Mouse (Mus musculus) forebrain, embryonic 15.5 days (tissue): ENCODE results near the gene Mok. TPM values are rescaled to one million over a fixed set of nuclear protein-coding genes. Genes with fewer than 3 reads are reported as not detected.
A peak's percentile ranks its signal among the peaks of the same experiment; 100 is the strongest.

Source experiments
- ATAC-seq: fragments of 200-750 bp; cut with Nextera tagmentation; replicated peaks from 2 replicates; pipeline ENCODE4 v1.8.0; 2017; ENCODE audit warnings: mild to moderate bottlenecking, moderate TSS enrichment, moderate library complexity
- H3K27ac ChIP-seq: fragments of 300-500 bp; sonication (generic); replicated peaks from 2 replicates; pipeline ENCODE4 v1.5.1; 2015; ENCODE audit warnings: mild to moderate bottlenecking, inconsistent platforms
- H3K27me3 ChIP-seq: fragments of 300-500 bp; sonication (generic); 2 replicates; pipeline ENCODE4 v1.6.1; 2015; ENCODE audit warnings: inconsistent platforms
- H3K36me3 ChIP-seq: fragments of 300-500 bp; sonication (generic); 2 replicates; pipeline ENCODE4 v1.6.1; 2015; ENCODE audit warnings: mild to moderate bottlenecking, inconsistent platforms
- H3K4me1 ChIP-seq: fragments of 300-500 bp; sonication (generic); 2 replicates; pipeline ENCODE4 v1.6.1; 2015; ENCODE audit warnings: inconsistent platforms
- H3K4me2 ChIP-seq: fragments of 300-500 bp; sonication (generic); replicated peaks from 2 replicates; pipeline ENCODE4 v1.6.1; 2015; ENCODE audit warnings: mild to moderate bottlenecking, inconsistent platforms
- H3K4me3 ChIP-seq: fragments of 300-500 bp; sonication (generic); 2 replicates; pipeline ENCODE4 v1.5.1; 2015; ENCODE audit warnings: mild to moderate bottlenecking, inconsistent platforms
- H3K9ac ChIP-seq: fragments of 300-500 bp; sonication (generic); replicated peaks from 2 replicates; pipeline ENCODE4 v1.6.1; 2015; ENCODE audit warnings: mild to moderate bottlenecking, inconsistent platforms
- H3K9me3 ChIP-seq: fragments of 300-500 bp; sonication (generic); 2 replicates; pipeline ENCODE4 v1.6.1; 2016; ENCODE audit warnings: inconsistent platforms
- WGBS: fragments of 180-500 bp; shearing (Covaris S2); methylation state at CpG from one replicate; pipeline ENCODE4 v1.1.7; 2015; ENCODE audit warnings: mixed read lengths; 5-methylcytosine and 5-hydroxymethylcytosine counted together
- polyA plus RNA-seq: library from polyadenylated mRNA; unstranded; fragments of >200 nt; fragmentation: Nextera tagmentation; extraction: Ambion mirVana; gene quantifications from 2 replicates; pipeline ENCODE4 v1.2.1, GENCODE M21; 2015

Gene Mok
- polyA plus RNA-seq, 1 experiment from 2014 or later = 13.8 TPM

DNA sequence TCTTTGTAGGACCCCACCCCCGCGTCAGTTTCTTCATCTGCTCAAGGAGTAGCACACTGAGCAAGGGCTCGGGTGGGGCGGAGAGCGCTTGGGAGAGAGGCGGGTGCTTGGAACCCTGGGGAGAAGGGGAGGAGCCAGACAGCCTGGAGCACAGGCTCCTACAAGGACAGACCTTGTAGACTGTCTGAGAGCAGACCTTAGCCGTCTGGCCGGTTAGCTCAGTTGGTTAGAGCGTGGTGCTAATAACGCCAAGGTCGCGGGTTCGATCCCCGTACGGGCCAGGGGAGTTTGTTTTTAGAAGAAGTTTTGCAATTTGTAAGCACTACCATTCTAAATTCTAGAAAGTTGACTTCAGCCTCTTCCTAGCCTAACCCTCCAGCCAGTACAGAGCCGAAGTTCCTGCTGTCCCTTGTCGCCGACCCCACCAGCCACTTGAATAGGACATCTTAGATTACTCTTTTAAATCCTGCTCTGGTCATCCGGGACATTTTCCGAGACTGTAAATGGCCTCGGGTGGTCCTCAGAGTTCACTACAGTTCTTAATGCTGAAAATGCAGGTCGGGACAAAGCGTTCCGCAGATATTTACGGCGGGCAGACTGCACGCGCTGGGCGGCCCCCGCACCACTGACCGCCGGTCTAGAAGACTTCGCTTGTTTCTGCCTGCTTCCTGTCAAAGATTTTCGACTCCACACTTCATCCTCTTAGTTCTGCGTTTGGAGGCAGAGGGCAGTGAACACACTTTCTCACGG is 4.6 kb upstream of the Mok start:
- WGBS = under 1% methylated on average over 36 of the region's 36 CpGs
- peak overlapping the region; percentile 30; the same call in 1 of the 2 replicates for H3K9ac ChIP-seq

DNA sequence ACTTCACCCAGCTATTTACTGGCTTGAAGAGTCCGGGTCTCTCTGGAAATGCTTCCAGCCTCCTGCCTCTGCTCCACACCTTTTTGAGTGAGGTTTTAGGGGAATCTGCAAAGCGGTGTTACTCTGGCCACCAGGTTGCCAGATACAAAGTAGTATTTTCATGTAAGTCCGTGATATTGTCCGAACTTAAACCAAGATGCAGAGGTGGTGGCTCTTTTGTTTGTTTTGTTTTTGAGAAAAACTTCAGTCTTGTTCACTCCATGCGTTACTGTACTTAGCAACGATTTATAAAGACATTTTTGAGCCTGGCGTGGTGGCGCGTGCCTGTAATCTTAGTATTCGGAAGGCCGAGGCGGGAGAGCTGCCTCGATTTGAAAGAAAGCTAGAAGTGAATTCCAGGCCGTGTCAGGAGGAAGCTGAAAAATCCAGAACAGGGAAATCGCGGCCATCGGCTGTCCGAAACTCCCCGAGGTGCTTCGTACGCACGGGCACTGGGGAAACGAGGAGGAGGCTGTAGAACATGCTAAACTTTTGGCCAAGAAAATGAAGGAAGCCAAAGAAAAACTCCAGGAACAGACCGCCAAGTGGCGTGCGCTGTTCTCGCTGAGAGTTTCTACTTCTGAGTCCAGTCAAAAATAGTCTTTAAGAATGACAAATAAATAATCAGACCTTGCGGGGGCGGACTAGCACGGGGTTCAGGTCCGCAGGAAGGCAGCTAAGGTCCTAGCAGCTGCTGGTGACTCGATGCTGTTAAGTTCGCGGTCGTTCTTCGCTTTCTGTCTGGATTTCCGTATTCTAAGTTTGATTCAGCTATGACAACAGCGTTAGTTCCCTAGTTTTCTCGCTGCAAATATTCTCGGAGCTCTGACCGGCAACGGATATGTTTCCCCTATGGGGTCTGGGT is 3.7 kb upstream of the Mok start:
- Histone ChIP-seq H3K27ac (no peak overlapping the region), H3K36me3 (no peaks in the 10 kb centered on the region), H3K9ac (peak overlapping the region; percentile 40), H3K4me2 (peak overlapping the region; percentile 50), H3K4me1 (peaks cover 28% of the 10 kb centered on the region), H3K4me3 (peak overlapping the region; percentile 42), H3K9me3 (no peaks in the 10 kb centered on the region), H3K27me3 (peaks cover 28% of the 10 kb centered on the region)
- WGBS = 1% methylated on average over 42 of the region's 42 CpGs
- ATAC-seq = no peak

More for the DNA sequence above, 4.6 kb upstream of the Mok start:
- peaks cover 28% of the 10 kb centered on the region for H3K27me3 ChIP-seq
- H3K9me3 ChIP-seq = no peaks in the 10 kb centered on the region
- H3K36me3 ChIP-seq = no peaks in the 10 kb centered on the region
- peaks cover 23% of the 10 kb centered on the region for H3K4me1 ChIP-seq
- H3K4me2 ChIP-seq = peak overlapping the region; percentile 50
- ATAC-seq = peak; percentile 51
- no peak overlapping the region for H3K27ac ChIP-seq
- peak overlapping the region; percentile 42 for H3K4me3 ChIP-seq

DNA sequence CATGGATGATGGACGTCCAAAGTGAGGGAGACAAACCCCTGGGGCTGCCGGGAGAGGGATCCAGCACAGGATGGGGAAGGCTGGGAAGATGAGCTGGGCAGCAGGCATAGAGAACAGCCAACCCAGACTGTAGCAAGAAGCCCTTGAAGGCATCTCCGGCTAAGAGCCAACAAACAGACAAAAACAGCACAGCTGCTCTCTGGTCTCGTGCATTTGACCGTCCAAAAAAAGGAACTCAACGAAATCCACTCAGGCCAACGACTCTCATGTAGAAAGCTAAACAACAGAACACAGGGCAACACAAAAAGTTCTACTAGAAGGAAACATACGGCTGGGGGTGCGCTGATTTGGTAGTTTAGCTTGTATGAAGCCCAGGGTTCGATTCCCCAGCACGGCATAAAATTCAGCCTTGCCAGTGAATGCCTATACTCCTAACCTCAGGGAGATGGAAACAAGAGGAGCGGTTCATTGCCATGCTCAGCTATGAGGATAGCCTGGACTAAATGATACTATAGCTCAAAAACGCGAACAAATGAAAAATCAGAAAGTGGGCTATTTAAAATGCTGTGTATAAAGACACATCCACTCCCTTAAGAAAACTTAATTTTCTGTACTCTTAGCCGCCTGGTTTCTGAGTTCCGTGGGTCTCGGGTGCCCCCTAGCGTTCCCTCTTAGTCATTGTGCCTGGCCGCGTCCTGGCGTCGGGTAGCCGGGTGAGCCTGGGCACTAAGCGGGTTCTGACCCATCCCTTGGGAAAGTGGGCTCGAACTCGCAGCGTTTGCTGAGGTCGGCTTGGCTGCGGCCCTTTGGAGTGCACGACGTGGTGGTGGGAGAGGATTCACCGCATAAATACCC is 2.7 kb upstream of the Mok start:
- Histone ChIP-seq H3K9me3 (no peaks in the 10 kb centered on the region), H3K4me2 (peak overlapping the region; percentile 50), H3K27ac (no peak overlapping the region), H3K4me1 (peaks cover 28% of the 10 kb centered on the region), H3K4me3 (peak overlapping the region; percentile 42), H3K36me3 (no peaks in the 10 kb centered on the region), H3K27me3 (peaks cover 27% of the 10 kb centered on the region), H3K9ac (peak overlapping the region; percentile 40)
- ATAC-seq = no peak
- WGBS = 17% methylated on average over 32 of the region's 32 CpGs

DNA sequence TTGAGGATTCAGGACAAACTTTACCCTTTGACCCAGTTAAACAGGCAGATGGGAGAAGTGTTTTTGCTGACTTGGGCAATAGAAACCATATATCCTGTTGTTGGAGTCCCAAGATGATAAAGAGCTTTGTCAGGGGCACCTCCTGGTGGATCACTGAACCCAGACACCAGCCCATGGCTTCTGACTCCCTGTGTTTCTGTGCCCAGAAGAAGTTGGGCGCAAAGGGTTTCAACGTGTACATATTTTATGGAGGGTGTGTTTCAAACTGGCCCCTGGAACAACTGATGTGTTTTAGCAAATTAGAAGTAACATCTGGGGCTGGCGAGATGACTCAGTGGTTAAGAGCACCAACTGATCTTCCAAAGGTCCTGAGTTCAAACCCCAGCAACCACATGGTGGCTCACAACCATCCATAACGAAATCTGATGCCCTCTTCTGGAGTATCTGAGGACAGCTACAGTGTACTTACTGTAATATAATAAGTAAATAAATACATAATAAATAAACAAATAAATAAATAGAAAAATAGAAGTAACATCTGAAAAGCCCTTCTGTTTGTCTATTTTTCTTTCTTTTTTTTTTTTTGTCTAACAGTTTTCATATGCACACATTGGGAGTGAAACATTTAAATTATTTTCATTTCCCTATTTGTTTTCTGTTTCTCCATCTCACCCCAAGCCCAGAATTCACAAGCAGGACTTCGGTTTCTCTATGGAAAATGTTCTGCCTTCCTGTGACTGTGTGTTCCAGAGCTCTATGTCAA is 1.2 kb upstream of the Mok start:
- Histone ChIP-seq H3K27me3 (peaks cover 22% of the 10 kb centered on the region), H3K9me3 (no peaks in the 10 kb centered on the region), H3K36me3 (no peaks in the 10 kb centered on the region), H3K9ac (no peak overlapping the region), H3K4me3 (no peak overlapping the region), H3K4me1 (peaks cover 37% of the 10 kb centered on the region), H3K27ac (no peak overlapping the region), H3K4me2 (no peak overlapping the region)
- ATAC-seq = no peak
- 64% methylated on average over 5 of the region's 5 CpGs for WGBS

DNA sequence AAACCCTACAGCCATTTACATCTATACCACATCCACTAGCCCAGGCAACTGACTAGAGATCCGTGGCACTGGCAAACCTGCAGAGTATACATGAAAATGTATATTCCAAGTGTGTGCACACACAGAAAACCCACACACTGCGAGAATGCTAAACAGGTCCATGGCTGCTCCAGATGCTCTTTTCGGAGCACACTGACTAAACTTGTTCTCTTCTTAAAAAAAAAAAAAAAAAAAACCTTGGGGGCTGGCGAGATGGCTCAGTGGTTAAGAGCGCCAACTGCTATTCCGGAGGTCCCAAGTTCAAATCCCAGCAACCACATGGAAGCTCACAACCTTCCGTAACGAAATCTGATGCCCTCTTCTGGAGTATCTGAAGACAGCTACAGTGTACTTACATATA is 2.9 kb downstream of the Mok start:
- no peaks in the 10 kb centered on the region for H3K27me3 ChIP-seq
- no peaks in the 10 kb centered on the region for H3K36me3 ChIP-seq
- WGBS = 69% methylated on average over 8 of the region's 8 CpGs
- H3K4me1 ChIP-seq = peaks cover 28% of the 10 kb centered on the region
- peak overlapping the region; percentile 73 for H3K27ac ChIP-seq
- no peak overlapping the region for H3K4me2 ChIP-seq
- no peak overlapping the region for H3K4me3 ChIP-seq
- no peaks in the 10 kb centered on the region for H3K9me3 ChIP-seq
- no peak for ATAC-seq
- H3K9ac ChIP-seq = no peak overlapping the region

DNA sequence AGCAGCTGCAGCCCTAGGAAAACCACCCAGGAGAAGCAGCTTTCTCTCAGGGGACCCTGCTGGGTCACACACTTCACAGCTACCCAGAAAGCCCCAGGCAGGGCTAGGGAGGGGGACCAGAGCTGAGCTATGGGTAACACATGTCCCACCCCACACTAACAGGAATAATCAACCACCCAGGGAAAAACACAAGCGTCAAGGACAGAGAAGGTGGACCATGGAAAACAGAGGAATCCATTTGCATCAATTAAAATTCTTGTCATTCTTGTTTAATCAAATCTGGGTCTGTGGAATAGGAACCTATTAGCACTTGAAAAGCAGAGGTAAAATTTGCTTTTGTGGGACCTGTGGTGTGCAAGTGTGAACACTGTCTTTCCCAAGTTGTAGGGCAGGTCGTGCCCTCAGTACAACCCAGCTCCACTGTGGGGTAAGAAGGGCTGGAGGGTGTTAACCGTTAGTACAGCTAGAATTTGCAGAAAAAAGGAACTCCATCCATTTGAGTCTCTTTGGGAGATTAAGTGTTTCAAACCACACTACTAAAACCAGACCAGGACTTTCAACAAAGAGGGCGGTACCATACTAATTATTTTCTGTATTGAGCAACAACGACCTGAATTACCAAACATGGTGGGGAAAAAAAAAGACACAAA is 3.4 kb downstream of the Mok start:
- Histone ChIP-seq H3K27me3 (no peaks in the 10 kb centered on the region), H3K4me3 (no peak overlapping the region), H3K36me3 (no peaks in the 10 kb centered on the region), H3K4me2 (no peak overlapping the region), H3K9me3 (no peaks in the 10 kb centered on the region), H3K9ac (0 out of 2 replicates have a peak overlapping the region, but pooled peaks have one; percentile 10), H3K4me1 (peaks cover 28% of the 10 kb centered on the region), H3K27ac (peak overlapping the region; percentile 73)
- ATAC-seq = peak; percentile 81
- 8% methylated on average over 5 of the region's 5 CpGs for WGBS

DNA sequence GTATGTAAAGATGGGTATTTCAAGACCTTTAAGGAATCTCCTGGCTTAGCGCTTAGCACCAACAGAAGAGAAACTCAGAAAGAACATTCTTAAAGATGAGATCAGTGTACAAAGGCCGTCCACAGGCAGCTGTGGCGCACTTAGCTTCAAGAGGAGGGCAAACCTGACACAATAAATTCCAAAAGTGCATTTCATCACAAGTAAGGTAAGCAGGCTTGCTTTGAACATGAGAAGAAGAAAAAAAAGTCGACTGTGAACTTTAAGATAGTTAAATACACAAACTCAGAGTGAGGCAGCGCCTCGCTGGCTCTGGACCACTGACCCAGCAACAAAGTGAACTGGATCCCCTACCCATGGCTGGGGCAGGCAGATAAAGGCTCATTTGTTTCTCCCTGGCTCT is 4.0 kb downstream of the Mok start:
- H3K9ac ChIP-seq = 0 out of 2 replicates have a peak overlapping the region, but pooled peaks have one; percentile 10
- no peak overlapping the region for H3K4me2 ChIP-seq
- H3K27me3 ChIP-seq = no peaks in the 10 kb centered on the region
- no peaks in the 10 kb centered on the region for H3K9me3 ChIP-seq
- H3K4me3 ChIP-seq = no peak overlapping the region
- peak overlapping the region; percentile 73 for H3K27ac ChIP-seq
- peaks cover 28% of the 10 kb centered on the region for H3K4me1 ChIP-seq
- no peak for ATAC-seq
- no peaks in the 10 kb centered on the region for H3K36me3 ChIP-seq
- 25% methylated on average over 6 of the region's 6 CpGs for WGBS

DNA sequence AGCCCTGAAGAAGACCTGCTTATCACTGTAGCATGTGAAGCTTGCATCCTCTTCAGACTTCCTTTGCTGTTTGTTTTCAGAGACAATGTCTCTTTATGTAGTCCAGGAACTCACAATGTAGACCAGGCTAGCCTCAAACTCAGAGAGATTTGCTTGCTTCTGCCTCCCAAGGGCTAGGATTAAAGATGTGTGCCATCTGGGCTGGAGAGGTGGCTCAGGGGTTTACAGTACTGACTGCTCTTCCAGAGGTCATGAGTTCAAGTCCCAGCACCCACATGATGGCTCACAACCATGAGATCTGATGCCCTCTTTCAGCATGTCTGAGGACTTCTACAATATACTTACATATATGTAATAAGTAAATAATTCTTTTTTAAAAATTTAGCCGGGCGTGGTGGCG is 5.6 kb downstream of the Mok start:
- H3K27ac ChIP-seq = no peak overlapping the region
- H3K9me3 ChIP-seq = no peaks in the 10 kb centered on the region
- no peak overlapping the region for H3K4me3 ChIP-seq
- no peaks in the 10 kb centered on the region for H3K36me3 ChIP-seq
- 96% methylated on average over 3 of the region's 3 CpGs for WGBS
- H3K9ac ChIP-seq = no peak overlapping the region
- peaks cover 25% of the 10 kb centered on the region for H3K4me1 ChIP-seq
- ATAC-seq = no peak
- H3K27me3 ChIP-seq = no peaks in the 10 kb centered on the region
- no peak overlapping the region for H3K4me2 ChIP-seq

DNA sequence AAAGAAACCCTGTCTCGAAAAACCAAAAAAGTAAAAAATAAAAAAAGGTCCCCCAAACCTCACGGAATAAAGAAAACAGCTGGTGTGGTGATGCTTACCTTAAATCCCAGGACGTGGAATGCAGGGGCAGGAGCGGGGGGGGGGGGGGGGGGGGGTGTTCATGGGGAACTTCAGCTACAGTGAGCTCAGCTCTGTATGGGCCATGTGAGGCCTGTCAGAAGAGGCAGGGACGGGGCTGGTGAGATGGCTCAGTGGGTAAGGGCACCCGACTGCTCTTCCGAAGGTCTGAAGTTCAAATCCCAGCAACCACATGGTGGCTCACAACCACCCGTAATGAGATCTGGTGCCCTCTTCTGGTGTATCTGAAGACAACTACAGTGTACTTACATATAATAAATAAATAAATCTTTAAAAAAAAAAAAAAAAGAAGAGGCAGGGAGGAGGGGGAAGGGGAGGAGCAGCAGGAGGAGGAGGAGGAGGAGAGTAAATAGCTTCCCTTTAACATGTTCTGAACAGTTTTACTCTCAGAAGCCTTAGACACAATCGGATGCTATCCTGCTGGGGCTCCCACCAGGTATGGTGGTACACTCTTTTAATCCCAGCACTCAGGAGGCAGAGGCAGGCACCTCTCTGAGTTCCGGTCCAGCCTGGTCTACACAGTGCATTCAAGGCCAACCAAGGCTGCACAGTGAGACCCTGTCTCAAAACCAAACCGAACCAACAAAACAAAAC is 10.3 kb downstream of the Mok start:
- H3K27me3 ChIP-seq = no peaks in the 10 kb centered on the region
- no peak overlapping the region for H3K4me2 ChIP-seq
- no peak overlapping the region for H3K4me3 ChIP-seq
- no peaks in the 10 kb centered on the region for H3K36me3 ChIP-seq
- ATAC-seq = no peak
- H3K27ac ChIP-seq = no peak overlapping the region
- H3K9ac ChIP-seq = no peak overlapping the region
- H3K9me3 ChIP-seq = no peaks in the 10 kb centered on the region
- no peaks in the 10 kb centered on the region for H3K4me1 ChIP-seq
- WGBS = 83% methylated on average over 11 of the region's 11 CpGs

DNA sequence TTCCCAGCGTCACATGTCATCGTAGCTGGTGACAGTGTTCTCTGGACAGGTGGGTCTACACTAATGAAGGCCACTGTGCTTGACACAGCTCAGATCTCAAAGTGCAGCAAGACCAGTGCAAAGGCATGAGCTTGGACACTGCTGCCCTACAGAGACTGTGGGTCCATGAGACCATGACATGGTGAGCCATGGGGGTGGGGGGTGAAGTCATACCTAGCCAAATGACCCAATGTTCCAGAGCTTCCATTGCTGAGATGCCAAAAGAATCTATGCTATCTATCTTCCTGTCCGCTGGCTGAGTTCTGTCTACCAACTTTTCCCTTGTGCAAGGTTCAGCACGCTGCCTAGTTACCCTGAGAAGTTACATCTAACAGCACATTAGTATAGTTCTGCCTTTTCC is 11.8 kb downstream of the Mok start:
- Histone ChIP-seq H3K27me3 (no peaks in the 10 kb centered on the region), H3K4me3 (no peak overlapping the region), H3K9me3 (no peaks in the 10 kb centered on the region), H3K4me2 (no peak overlapping the region), H3K4me1 (no peaks in the 10 kb centered on the region), H3K27ac (no peak overlapping the region), H3K36me3 (no peaks in the 10 kb centered on the region), H3K9ac (no peak overlapping the region)
- 97% methylated on average over 4 of the region's 4 CpGs for WGBS
- no peak for ATAC-seq
